Mouse (Mus musculus): ENCODE data around the gene Pld5. TPM values are rescaled to one million over a fixed set of nuclear protein-coding genes. Genes with fewer than 3 reads are reported as not detected.

The Pld5 gene
- polyA plus RNA-seq, 1 experiment from 2014 or later, result 7.0 TPM

- no peaks in the 10 kb centered on the region for H3K9me3 ChIP-seq (replicated peaks)
- 0 out of 2 replicates have a peak overlapping the region, but pooled peaks have one; percentile 34 for H3K9ac ChIP-seq (replicated peaks)
- H3K27ac ChIP-seq (replicated peaks), result no peak overlapping the region
- WGBS, result 9% methylated on average over 11 of the region's 11 CpGs
- ATAC-seq (ENCODE audit: low FRiP score), result peak; percentile 75; the same call in 1 of the 2 replicates
- H3K4me2 ChIP-seq, result peak overlapping the region; percentile 52
- no peaks in the 10 kb centered on the region for H3K27me3 ChIP-seq (replicated peaks)
- H3K4me1 ChIP-seq, result peaks cover 2% of the 10 kb centered on the region; the same call in 1 of the 2 replicates
- no peak overlapping the region for H3K4me3 ChIP-seq (replicated peaks)
- no peaks in the 10 kb centered on the region for H3K36me3 ChIP-seq
Observed at GRCm38 (mm10) chr1:175936282-175936737, 338.8 kb downstream of the Pld5 start.

DNA sequence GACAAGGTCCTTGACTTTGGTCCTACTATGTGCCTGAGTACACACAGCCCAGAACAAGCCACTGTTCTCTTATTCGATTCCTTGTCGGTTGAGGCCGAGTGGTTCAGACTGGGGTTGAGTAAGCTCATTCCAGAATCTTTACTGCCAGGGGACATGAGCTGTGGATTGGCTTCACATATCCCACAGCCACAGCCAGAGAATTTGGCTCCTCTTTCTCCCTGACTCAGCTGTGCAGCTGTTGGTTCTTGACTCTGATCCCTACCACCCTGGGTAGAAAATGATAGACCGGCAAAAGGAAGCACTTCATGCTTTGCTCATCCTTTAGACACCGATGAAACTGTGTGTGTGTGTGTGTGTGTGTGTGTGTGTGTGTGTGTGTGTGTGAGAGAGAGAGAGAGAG lies 343.7 kb downstream of the Pld5 start:
- Histone ChIP-seq H3K9ac (replicated peaks) (no peak overlapping the region), H3K27ac (replicated peaks) (no peak overlapping the region), H3K36me3 (no peaks in the 10 kb centered on the region), H3K4me3 (replicated peaks) (no peak overlapping the region), H3K4me1 (peaks cover 2% of the 10 kb centered on the region; the same call in 1 of the 2 replicates), H3K9me3 (replicated peaks) (no peaks in the 10 kb centered on the region), H3K4me2 (no peak overlapping the region), H3K27me3 (replicated peaks) (no peaks in the 10 kb centered on the region)
- 97% methylated on average over 5 of the region's 5 CpGs for WGBS
- ATAC-seq (ENCODE audit: low FRiP score), result no peak

DNA sequence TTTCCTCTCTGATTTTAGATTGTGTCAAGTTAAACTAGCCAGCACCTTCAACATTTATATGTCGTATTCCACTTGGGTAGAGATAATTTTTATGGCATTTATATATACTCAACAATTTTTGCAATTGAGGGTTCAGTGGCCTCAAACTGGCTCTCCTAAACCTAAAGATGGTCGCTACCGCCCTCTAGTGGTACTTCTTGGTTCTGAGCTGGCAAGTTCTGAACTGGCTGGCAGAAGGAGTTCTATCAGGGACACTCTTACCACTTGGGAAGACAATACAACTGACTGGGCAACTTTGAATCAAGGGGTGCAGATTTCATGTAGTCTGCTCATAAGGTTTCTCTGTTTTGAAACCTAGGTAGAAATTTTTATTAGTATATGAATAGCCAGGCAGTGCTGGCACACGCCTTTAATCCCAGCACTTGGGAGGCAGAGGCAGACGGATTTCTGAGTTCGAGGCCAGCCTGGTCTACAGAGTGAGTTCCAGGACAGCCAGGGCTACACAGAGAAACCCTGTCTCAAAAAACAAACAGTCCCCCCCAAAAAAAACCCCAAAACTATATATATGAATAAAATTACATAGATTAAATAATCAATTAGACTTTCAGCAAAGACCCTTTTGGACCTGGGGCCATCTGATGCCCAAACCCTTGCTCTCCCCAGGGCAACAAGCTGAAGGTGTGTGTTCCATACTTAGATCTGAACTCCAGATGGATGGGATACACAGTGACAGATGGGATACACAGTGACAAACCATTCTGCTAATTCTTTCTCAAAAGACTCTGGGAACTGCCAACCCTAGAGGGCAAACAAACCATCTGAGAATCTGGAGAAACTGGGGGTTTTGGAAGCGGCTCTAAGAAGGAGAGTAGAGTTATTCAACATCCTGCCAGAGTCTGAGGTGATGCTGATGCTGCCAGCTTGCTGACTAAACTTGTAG lies 351.0 kb downstream of the Pld5 start:
- 0 out of 2 replicates have a peak, but pooled peaks have one; percentile 57 for ATAC-seq (ENCODE audit: low FRiP score)
- H3K9ac ChIP-seq (replicated peaks), result no peak overlapping the region
- H3K4me3 ChIP-seq (replicated peaks), result no peak overlapping the region
- no peaks in the 10 kb centered on the region for H3K4me1 ChIP-seq
- no peak overlapping the region for H3K4me2 ChIP-seq
- 50% methylated on average over 7 of the region's 7 CpGs for WGBS
- H3K27ac ChIP-seq (replicated peaks), result no peak overlapping the region
- no peaks in the 10 kb centered on the region for H3K9me3 ChIP-seq (replicated peaks)
- H3K36me3 ChIP-seq, result no peaks in the 10 kb centered on the region
- no peaks in the 10 kb centered on the region for H3K27me3 ChIP-seq (replicated peaks)

DNA sequence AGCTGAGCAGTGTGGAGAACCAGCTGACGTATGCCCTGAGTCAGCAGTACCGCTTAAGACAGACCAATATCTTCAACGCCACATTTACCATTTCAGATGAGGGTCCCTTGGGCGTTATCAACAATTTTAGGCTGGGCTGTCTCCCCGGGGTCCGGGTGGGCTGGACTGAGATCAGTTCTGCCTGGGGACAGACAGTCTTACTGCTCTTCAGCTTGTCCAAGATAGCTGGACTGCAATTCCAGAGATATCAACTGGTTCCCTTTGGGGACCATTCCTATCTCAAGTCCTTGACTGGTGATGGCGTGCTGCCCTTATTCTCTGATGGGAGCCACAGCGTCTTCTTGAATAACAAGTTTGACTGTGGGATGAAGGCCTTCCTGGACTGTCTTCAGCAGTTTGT lies 354.0 kb downstream of the Pld5 start:
- Histone ChIP-seq H3K27ac (replicated peaks) (no peak overlapping the region), H3K36me3 (no peaks in the 10 kb centered on the region), H3K27me3 (replicated peaks) (no peaks in the 10 kb centered on the region), H3K9ac (replicated peaks) (no peak overlapping the region), H3K9me3 (replicated peaks) (no peaks in the 10 kb centered on the region), H3K4me1 (no peaks in the 10 kb centered on the region), H3K4me2 (no peak overlapping the region), H3K4me3 (replicated peaks) (no peak overlapping the region)
- no peak for ATAC-seq (ENCODE audit: low FRiP score)
- WGBS, result 93% methylated on average over 8 of the region's 8 CpGs

DNA sequence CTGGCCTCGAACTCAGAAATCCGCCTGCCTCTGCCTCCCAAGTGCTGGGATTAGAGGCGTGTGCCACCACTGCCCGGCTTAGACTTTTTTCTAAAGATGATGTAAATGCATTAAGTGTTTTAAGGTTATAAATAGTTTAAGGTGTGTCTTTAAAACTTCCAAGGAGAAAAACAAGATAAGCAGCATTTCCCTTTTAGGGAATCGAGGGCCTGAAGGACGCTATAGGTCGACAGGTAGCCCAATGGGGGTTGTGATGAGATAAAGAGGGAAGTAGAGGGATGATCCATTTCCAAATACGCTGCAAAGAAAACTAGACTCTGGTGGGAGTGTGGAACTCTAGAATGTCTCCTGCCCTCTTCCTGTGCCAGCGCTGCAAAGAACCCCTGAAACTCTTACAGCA lies 355.1 kb downstream of the Pld5 start, which contains the start of gene Gm38100:
Gene Gm38100, plus strand, starts transcription at position 301 of the 400 bp plus-strand sequence.
- WGBS, result 91% methylated on average over 9 of the region's 9 CpGs
- Histone ChIP-seq H3K9ac (replicated peaks) (no peak within 1 kb of the TSS), H3K27me3 (replicated peaks) (no peaks in the 10 kb centered on the region), H3K4me3 (replicated peaks) (no peak within 1 kb of the TSS), H3K4me1 (no peaks in the 10 kb centered on the region), H3K27ac (replicated peaks) (no peak within 1 kb of the TSS), H3K36me3 (no peaks in the 10 kb centered on the region), H3K9me3 (replicated peaks) (no peaks in the 10 kb centered on the region), H3K4me2 (no peak within 1 kb of the TSS)
- ATAC-seq (ENCODE audit: low FRiP score), result no peak

GRCm38 (mm10) chr1:175913728-175914303 lies 361.3 kb downstream of the Pld5 start:
- H3K4me2 ChIP-seq, result no peak overlapping the region
- 66% methylated on average over 5 of the region's 5 CpGs for WGBS
- H3K9me3 ChIP-seq (replicated peaks), result no peaks in the 10 kb centered on the region
- H3K27me3 ChIP-seq (replicated peaks), result no peaks in the 10 kb centered on the region
- H3K36me3 ChIP-seq, result no peaks in the 10 kb centered on the region
- no peak overlapping the region for H3K27ac ChIP-seq (replicated peaks)
- H3K9ac ChIP-seq (replicated peaks), result no peak overlapping the region
- no peaks in the 10 kb centered on the region for H3K4me1 ChIP-seq
- no peak for ATAC-seq (ENCODE audit: low FRiP score)
- H3K4me3 ChIP-seq (replicated peaks), result no peak overlapping the region
